Mouse (Mus musculus): Measurements from ENCODE around the gene Adora2a. TPM values are rescaled to one million over a fixed set of nuclear protein-coding genes. Genes with fewer than 3 reads are reported as not detected.

Gene Adora2a
- total and polyA plus RNA-seq, 3 experiments = 7.1 to 14.3 (median 7.2) TPM

- Histone ChIP-seq H3K9ac (ENCODE audit: low read depth, low read length) (no peak overlapping the region), H3K79me2 (replicated peaks; ENCODE audit: control insufficient read depth, insufficient read depth, low read length) (no peaks in the 10 kb centered on the region), H3K4me1 (ENCODE audit: control insufficient read depth, insufficient read depth, low read length) (peaks cover 26% of the 10 kb centered on the region), H3K4me3 (no peak overlapping the region), H3K27me3 (ENCODE audit: control insufficient read depth, insufficient read depth, low read length) (no peaks in the 10 kb centered on the region), H3K36me3 (ENCODE audit: control insufficient read depth, insufficient read depth, low read length) (peaks cover 2% of the 10 kb centered on the region; the same call in 1 of the 2 replicates), H3K27ac (peak overlapping the region; percentile 10)
- 50% methylated on average over 11 of the region's 11 CpGs for WGBS
- DNase-seq = no peak
- intact Hi-C loops (cut with DNase I) = no loop called here
- TF ChIP-seq CTCF (IDR thresholded peaks at IDR 0.05) (no peak), EP300 (IDR thresholded peaks at IDR 0.05; ENCODE audit: insufficient read depth, low read depth, low read length) (no peak), POLR2A (IDR thresholded peaks at IDR 0.05; ENCODE audit: insufficient read depth, low read depth, low read length) (no peak)
Observed at GRCm38 (mm10) chr10:75327081-75327480, 10.4 kb downstream of the Adora2a start.

GRCm38 (mm10) chr10:75328201-75328704, 11.6 kb downstream of the Adora2a start:
- Histone ChIP-seq H3K27me3 (ENCODE audit: control insufficient read depth, insufficient read depth, low read length) (no peaks in the 10 kb centered on the region), H3K27ac (no peak overlapping the region; the same call in none of the 2 replicates)
- peak in 1 of 2 experiments; percentile 14 for DNase-seq

DNA sequence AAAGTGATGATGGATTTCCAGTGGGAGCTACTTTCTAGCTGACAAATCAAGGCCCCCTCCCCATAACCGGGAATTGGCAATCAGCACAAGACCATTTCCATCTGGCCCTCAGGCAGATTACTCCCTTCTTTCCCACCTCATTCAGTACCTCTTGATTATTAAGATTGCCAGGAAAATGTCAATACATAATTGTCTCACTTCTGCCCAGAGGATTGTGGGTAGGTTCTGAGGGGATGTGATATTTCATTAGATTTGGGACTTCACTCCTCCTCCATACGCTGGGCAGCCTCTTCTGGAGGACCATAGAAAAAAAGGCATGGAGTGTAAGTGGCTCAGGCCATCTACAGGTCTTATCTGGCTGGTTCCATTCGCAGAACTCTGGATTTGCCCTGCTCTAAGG, 15.6 kb downstream of the Adora2a start:
- Histone ChIP-seq H3K9ac (ENCODE audit: low read depth, low read length) (no peak overlapping the region), H3K27me3 (ENCODE audit: control insufficient read depth, insufficient read depth, low read length) (no peaks in the 10 kb centered on the region), H3K79me2 (replicated peaks; ENCODE audit: control insufficient read depth, insufficient read depth, low read length) (no peaks in the 10 kb centered on the region), H3K4me1 (ENCODE audit: control insufficient read depth, insufficient read depth, low read length) (peaks cover 14% of the 10 kb centered on the region), H3K27ac (no peak overlapping the region), H3K36me3 (ENCODE audit: control insufficient read depth, insufficient read depth, low read length) (peaks cover 2% of the 10 kb centered on the region), H3K4me3 (no peak overlapping the region)
- WGBS = 89% methylated on average over 3 of the region's 3 CpGs
- intact Hi-C loops (cut with DNase I) = loop anchor here (2.0 kb wide), 1 partner anchor 13 kb away; no protein-coding TSS in a partner anchor
- no peak for DNase-seq
- no peak for TF ChIP-seq POLR2A (IDR thresholded peaks at IDR 0.05; ENCODE audit: insufficient read depth, low read depth, low read length)

More at GRCm38 (mm10) chr10:75328201-75328704, 11.6 kb downstream of the Adora2a start:
- Histone ChIP-seq H3K79me2 (replicated peaks; ENCODE audit: control insufficient read depth, insufficient read depth, low read length) (no peaks in the 10 kb centered on the region), H3K4me3 (no peak overlapping the region), H3K36me3 (ENCODE audit: control insufficient read depth, insufficient read depth, low read length) (peaks cover 2% of the 10 kb centered on the region), H3K4me1 (ENCODE audit: control insufficient read depth, insufficient read depth, low read length) (peaks cover 23% of the 10 kb centered on the region), H3K9ac (ENCODE audit: low read depth, low read length) (no peak overlapping the region)
- intact Hi-C loops (cut with DNase I) = no loop called here
- 40% methylated on average over 4 of the region's 4 CpGs for WGBS
- TF ChIP-seq EP300 (IDR thresholded peaks at IDR 0.05; ENCODE audit: insufficient read depth, low read depth, low read length) = no peak
- TF ChIP-seq POLR2A (IDR thresholded peaks at IDR 0.05; ENCODE audit: insufficient read depth, low read depth, low read length) = no peak
- TF ChIP-seq CTCF (IDR thresholded peaks at IDR 0.05) = no peak

DNA sequence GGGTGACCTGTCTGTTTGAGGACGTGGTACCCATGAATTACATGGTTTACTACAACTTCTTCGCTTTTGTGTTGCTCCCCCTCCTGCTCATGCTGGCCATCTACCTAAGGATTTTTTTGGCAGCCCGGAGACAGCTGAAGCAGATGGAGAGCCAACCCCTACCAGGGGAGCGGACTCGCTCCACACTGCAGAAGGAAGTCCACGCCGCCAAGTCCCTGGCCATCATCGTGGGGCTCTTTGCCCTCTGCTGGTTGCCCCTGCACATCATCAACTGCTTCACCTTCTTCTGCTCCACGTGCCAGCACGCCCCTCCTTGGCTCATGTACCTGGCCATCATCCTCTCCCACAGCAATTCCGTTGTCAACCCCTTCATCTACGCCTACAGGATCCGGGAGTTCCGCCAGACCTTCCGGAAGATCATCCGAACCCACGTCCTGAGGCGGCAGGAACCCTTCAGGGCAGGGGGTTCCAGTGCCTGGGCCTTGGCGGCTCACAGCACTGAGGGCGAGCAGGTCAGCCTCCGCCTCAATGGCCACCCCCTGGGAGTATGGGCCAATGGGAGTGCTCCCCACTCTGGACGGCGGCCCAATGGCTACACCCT, 16.6 kb downstream of the Adora2a start:
- intact Hi-C loops (cut with DNase I) = loop anchor here (2.0 kb wide), 1 partner anchor 14 kb away; no protein-coding TSS in a partner anchor
- DNase-seq = no peak
- Histone ChIP-seq H3K4me3 (no peak overlapping the region), H3K4me1 (ENCODE audit: control insufficient read depth, insufficient read depth, low read length) (peaks cover 6% of the 10 kb centered on the region), H3K9ac (ENCODE audit: low read depth, low read length) (no peak overlapping the region), H3K27me3 (ENCODE audit: control insufficient read depth, insufficient read depth, low read length) (no peaks in the 10 kb centered on the region), H3K79me2 (replicated peaks; ENCODE audit: control insufficient read depth, insufficient read depth, low read length) (no peaks in the 10 kb centered on the region), H3K36me3 (ENCODE audit: control insufficient read depth, insufficient read depth, low read length) (no peaks in the 10 kb centered on the region; the same call in none of the 2 replicates), H3K27ac (peak overlapping the region; percentile 72)
- TF ChIP-seq CTCF (IDR thresholded peaks at IDR 0.05) = no peak
- TF ChIP-seq POLR2A (IDR thresholded peaks at IDR 0.05; ENCODE audit: insufficient read depth, low read depth, low read length) = no peak
- WGBS = 84% methylated on average over 23 of the region's 23 CpGs

- H3K27ac ChIP-seq = peak overlapping the region; percentile 72
- intact Hi-C loops (cut with DNase I) = loop anchor here (2.0 kb wide), 1 partner anchor 15 kb away; no protein-coding TSS in a partner anchor
Observed at GRCm38 (mm10) chr10:75334175-75334574, 17.5 kb downstream of the Adora2a start.

GRCm38 (mm10) chr10:75335075-75335474, 18.4 kb downstream of the Adora2a start:
- H3K27ac ChIP-seq = peak overlapping the region; percentile 72
- no peak overlapping the region for H3K4me3 ChIP-seq
- intact Hi-C loops (cut with DNase I) = loop anchor here (2.0 kb wide), 1 partner anchor 14 kb away; no protein-coding TSS in a partner anchor
- no peaks in the 10 kb centered on the region for H3K27me3 ChIP-seq (ENCODE audit: control insufficient read depth, insufficient read depth, low read length)
- no peaks in the 10 kb centered on the region for H3K79me2 ChIP-seq (replicated peaks; ENCODE audit: control insufficient read depth, insufficient read depth, low read length)
- WGBS = 46% methylated on average over 6 of the region's 6 CpGs
- no peak for TF ChIP-seq POLR2A (IDR thresholded peaks at IDR 0.05; ENCODE audit: insufficient read depth, low read depth, low read length)
- peak; percentile 89 for TF ChIP-seq EP300 (IDR thresholded peaks at IDR 0.05; ENCODE audit: insufficient read depth, low read depth, low read length)
- TF ChIP-seq CTCF (IDR thresholded peaks at IDR 0.05) = 0 out of 2 replicates have a peak, but pooled peaks have one; percentile 13
- peaks cover 5% of the 10 kb centered on the region; the same call in 1 of the 2 replicates for H3K4me1 ChIP-seq (ENCODE audit: control insufficient read depth, insufficient read depth, low read length)
- H3K36me3 ChIP-seq (ENCODE audit: control insufficient read depth, insufficient read depth, low read length) = no peaks in the 10 kb centered on the region; the same call in none of the 2 replicates
- no peak overlapping the region for H3K9ac ChIP-seq (ENCODE audit: low read depth, low read length)
- peak; percentile 69 to 70 for DNase-seq

More at GRCm38 (mm10) chr10:75334175-75334574, 17.5 kb downstream of the Adora2a start:
- Histone ChIP-seq H3K36me3 (ENCODE audit: control insufficient read depth, insufficient read depth, low read length) (no peaks in the 10 kb centered on the region; the same call in none of the 2 replicates), H3K4me3 (no peak overlapping the region), H3K9ac (ENCODE audit: low read depth, low read length) (no peak overlapping the region), H3K27me3 (ENCODE audit: control insufficient read depth, insufficient read depth, low read length) (no peaks in the 10 kb centered on the region), H3K4me1 (ENCODE audit: control insufficient read depth, insufficient read depth, low read length) (peaks cover 5% of the 10 kb centered on the region; the same call in 1 of the 2 replicates), H3K79me2 (replicated peaks; ENCODE audit: control insufficient read depth, insufficient read depth, low read length) (no peaks in the 10 kb centered on the region)
- 40% methylated on average over 7 of the region's 7 CpGs for WGBS
- TF ChIP-seq POLR2A (IDR thresholded peaks at IDR 0.05; ENCODE audit: insufficient read depth, low read depth, low read length) (no peak), EP300 (IDR thresholded peaks at IDR 0.05; ENCODE audit: insufficient read depth, low read depth, low read length) (no peak), CTCF (IDR thresholded peaks at IDR 0.05) (no peak)
- DNase-seq = peak in 1 of 2 experiments; percentile 14

All from heart, adult 2 months (tissue).